Mouse (Mus musculus) intestine, embryonic 16.5 days (tissue): ENCODE measurements around the gene Etv6. TPM values are rescaled to one million over a fixed set of nuclear protein-coding genes. Genes with fewer than 3 reads are reported as not detected.

Experiments used
- ATAC-seq: fragments of 200-750 bp; cut with Nextera tagmentation; 2 replicates; pipeline ENCODE4 v1.8.0; 2017; ENCODE audit warnings: moderate TSS enrichment, moderate library complexity
- H3K27ac ChIP-seq: fragments of 300-500 bp; sonication (generic); 2 replicates; pipeline ENCODE4 v1.5.1; 2014; ENCODE audit warnings: mild to moderate bottlenecking, low read length
- H3K27me3 ChIP-seq: fragments of 300-500 bp; sonication (generic); replicated peaks from 2 replicates; pipeline ENCODE4 v1.6.1; 2014; ENCODE audit warnings: low read length, control low read depth, mixed read lengths; ENCODE audit not compliant: control insufficient read depth, insufficient read depth
- H3K36me3 ChIP-seq: fragments of 300-500 bp; sonication (generic); 2 replicates; pipeline ENCODE4 v1.6.1; 2014; ENCODE audit warnings: low read length, control low read depth; ENCODE audit not compliant: control insufficient read depth, insufficient read depth
- H3K4me1 ChIP-seq: fragments of 300-500 bp; sonication (generic); 2 replicates; pipeline ENCODE4 v1.6.1; 2014; ENCODE audit warnings: low read length, control low read depth, mixed read lengths; ENCODE audit not compliant: control insufficient read depth, insufficient read depth
- H3K4me2 ChIP-seq: fragments of 300-500 bp; sonication (generic); 2 replicates; pipeline ENCODE4 v1.6.1; 2014; ENCODE audit warnings: low read depth, low read length, control low read depth
- H3K4me3 ChIP-seq: fragments of 300-500 bp; sonication (generic); 2 replicates; pipeline ENCODE4 v1.5.1; 2014; ENCODE audit warnings: mild to moderate bottlenecking, low read length
- H3K9ac ChIP-seq: fragments of 300-500 bp; sonication (generic); 2 replicates; pipeline ENCODE4 v1.6.1; 2014; ENCODE audit warnings: low read depth, low read length
- H3K9me3 ChIP-seq: fragments of 300-500 bp; sonication (generic); 2 replicates; pipeline ENCODE4 v1.6.1; 2016; ENCODE audit warnings: low read length, control low read depth; ENCODE audit not compliant: control insufficient read depth
- WGBS: fragments of 180-500 bp; shearing (Covaris S2); extraction: QIAGEN DNeasy Blood & Tissue Kit; methylation state at CpG from one replicate; pipeline ENCODE4 v1.1.7; 2014; 5-methylcytosine and 5-hydroxymethylcytosine counted together
- polyA plus RNA-seq: library from polyadenylated mRNA; unstranded; fragments of >200 nt; fragmentation: Nextera tagmentation; extraction: Ambion mirVana; gene quantifications from 2 replicates; pipeline ENCODE4 v1.2.1, GENCODE M21; 2015

Etv6 gene
- polyA plus RNA-seq, 1 experiment from 2014 or later, result 10.4 TPM

- 80% methylated on average over 13 of the region's 13 CpGs for WGBS
- Histone ChIP-seq H3K4me2 (no peak overlapping the region), H3K27me3 (no peaks in the 10 kb centered on the region), H3K9me3 (no peaks in the 10 kb centered on the region), H3K36me3 (no peaks in the 10 kb centered on the region), H3K4me1 (peaks cover 2% of the 10 kb centered on the region; the same call in 1 of the 2 replicates), H3K27ac (no peak overlapping the region), H3K9ac (no peak overlapping the region), H3K4me3 (no peak overlapping the region)
- ATAC-seq, result no peak
Observed at GRCm38 (mm10) chr6:134297884-134298619, 262.6 kb downstream of the Etv6 start.

- H3K36me3 ChIP-seq, result no peaks in the 10 kb centered on the region
- no peak overlapping the region for H3K9ac ChIP-seq
- H3K4me2 ChIP-seq, result no peak overlapping the region
- H3K27ac ChIP-seq, result no peak overlapping the region
- H3K4me3 ChIP-seq, result no peak overlapping the region
- no peaks in the 10 kb centered on the region for H3K27me3 ChIP-seq
- WGBS, result 88% methylated on average over 1 of the region's 1 CpGs
- ATAC-seq, result no peak
- H3K9me3 ChIP-seq, result no peaks in the 10 kb centered on the region
- H3K4me1 ChIP-seq, result no peaks in the 10 kb centered on the region
Observed at GRCm38 (mm10) chr6:134301951-134302350, 266.5 kb downstream of the Etv6 start.

GRCm38 (mm10) chr6:134311346-134311745, 275.8 kb downstream of the Etv6 start:
- no peaks in the 10 kb centered on the region for H3K4me1 ChIP-seq
- H3K4me2 ChIP-seq, result no peak overlapping the region
- ATAC-seq, result no peak
- H3K27ac ChIP-seq, result no peak overlapping the region
- H3K4me3 ChIP-seq, result no peak overlapping the region
- no peak overlapping the region for H3K9ac ChIP-seq
- H3K9me3 ChIP-seq, result no peaks in the 10 kb centered on the region
- no peaks in the 10 kb centered on the region for H3K27me3 ChIP-seq
- no peaks in the 10 kb centered on the region for H3K36me3 ChIP-seq
- 82% methylated on average over 4 of the region's 4 CpGs for WGBS

- Histone ChIP-seq H3K9me3 (no peaks in the 10 kb centered on the region), H3K4me1 (no peaks in the 10 kb centered on the region), H3K36me3 (no peaks in the 10 kb centered on the region), H3K9ac (no peak overlapping the region), H3K4me2 (no peak overlapping the region), H3K4me3 (no peak overlapping the region), H3K27ac (no peak overlapping the region), H3K27me3 (no peaks in the 10 kb centered on the region)
- 86% methylated on average over 8 of the region's 8 CpGs for WGBS
- no peak for ATAC-seq
Observed at GRCm38 (mm10) chr6:134312571-134312970, 277.1 kb downstream of the Etv6 start.

- Histone ChIP-seq H3K4me3 (no peak overlapping the region), H3K9me3 (no peaks in the 10 kb centered on the region), H3K4me1 (no peaks in the 10 kb centered on the region), H3K9ac (no peak overlapping the region), H3K27ac (no peak overlapping the region), H3K4me2 (no peak overlapping the region), H3K36me3 (no peaks in the 10 kb centered on the region), H3K27me3 (no peaks in the 10 kb centered on the region)
- 87% methylated on average over 13 of the region's 13 CpGs for WGBS
- no peak for ATAC-seq
Observed at GRCm38 (mm10) chr6:134317371-134317770, 281.9 kb downstream of the Etv6 start.

Other genes starting within 250 kb of the Etv6 start
- not detected in 2 replicates for gene Kap, start 181.9 kb upstream of the Etv6 start, polyA plus RNA-seq